In genomic region chr11:51616113-51616512, GRCm38 (mm10) we compare ENCODE assay signal across 1 mouse cellular context.
TF ChIP-seq lines count a peak whose summit lies in the region.

No protein-coding gene starts in this region.

TF ChIP-seq in ES-E14, 5 proteins besides CTCF, POLR2A, EP300 and RAD21:
- 0 out of 2 replicates have a peak, but pooled peaks have one; percentile 14 for TF ChIP-seq ZNF384 (IDR thresholded peaks at IDR 0.05; ENCODE audit: low read depth, low read length)
TF ChIP-seq in ES-E14: peak in this region for 1; not testable (repeated sequence) for 4.
